Mouse (Mus musculus) MEL-GATA-1-ER (cell line): ENCODE results near the gene Qprt.

Source experiments
- DNase-seq: peaks from one replicate; pipeline ENCODE4 v3.0.0-alpha.2; 2012; ENCODE audit warnings: low read depth; ENCODE audit errors: extremely low read depth

Gene Qprt

DNA sequence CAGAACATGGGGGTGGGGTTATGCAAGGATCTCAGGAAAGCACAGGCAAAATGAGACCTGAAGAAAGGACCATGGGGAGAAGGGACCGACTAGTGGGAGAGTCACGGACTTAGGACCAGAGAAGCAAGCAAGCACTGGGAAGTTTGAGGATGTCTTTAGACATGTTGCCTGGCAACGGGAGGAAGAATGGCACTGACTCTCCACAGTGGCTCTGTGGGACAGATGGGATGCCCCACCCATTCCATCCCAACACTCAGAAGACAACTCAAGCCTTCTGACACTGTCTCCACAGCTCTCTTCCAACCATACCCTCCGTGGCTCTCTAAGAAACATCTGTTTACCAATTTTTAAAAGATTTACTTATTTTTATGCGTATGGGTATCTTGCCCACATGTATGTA lies 11.1 kb upstream of the Qprt start:
- DNase-seq, result no peak

DNA sequence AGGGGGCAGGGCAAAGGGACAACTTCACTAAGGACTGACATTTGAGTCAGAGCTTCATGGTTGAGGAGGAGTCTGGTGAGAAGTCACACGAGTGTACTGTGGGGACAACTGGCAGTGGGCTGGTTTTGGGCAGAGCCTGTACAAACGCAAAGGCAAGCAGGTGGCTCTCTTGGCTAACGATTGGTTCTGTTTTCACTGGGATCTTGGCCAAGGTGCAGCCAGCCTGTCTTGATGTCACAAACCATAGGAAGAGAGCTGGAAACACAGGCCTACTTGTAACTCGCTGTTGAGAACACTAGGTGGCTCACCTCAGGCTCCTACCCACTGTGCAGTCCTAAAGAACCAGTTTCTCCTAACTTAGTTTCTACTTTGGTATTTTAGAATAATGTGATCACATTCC lies 7.6 kb upstream of the Qprt start:
- peak; percentile 51 for DNase-seq

GRCm38 (mm10) chr7:127121061-127121910 lies 740 bp downstream of the Qprt start:
- no peak for DNase-seq

DNA sequence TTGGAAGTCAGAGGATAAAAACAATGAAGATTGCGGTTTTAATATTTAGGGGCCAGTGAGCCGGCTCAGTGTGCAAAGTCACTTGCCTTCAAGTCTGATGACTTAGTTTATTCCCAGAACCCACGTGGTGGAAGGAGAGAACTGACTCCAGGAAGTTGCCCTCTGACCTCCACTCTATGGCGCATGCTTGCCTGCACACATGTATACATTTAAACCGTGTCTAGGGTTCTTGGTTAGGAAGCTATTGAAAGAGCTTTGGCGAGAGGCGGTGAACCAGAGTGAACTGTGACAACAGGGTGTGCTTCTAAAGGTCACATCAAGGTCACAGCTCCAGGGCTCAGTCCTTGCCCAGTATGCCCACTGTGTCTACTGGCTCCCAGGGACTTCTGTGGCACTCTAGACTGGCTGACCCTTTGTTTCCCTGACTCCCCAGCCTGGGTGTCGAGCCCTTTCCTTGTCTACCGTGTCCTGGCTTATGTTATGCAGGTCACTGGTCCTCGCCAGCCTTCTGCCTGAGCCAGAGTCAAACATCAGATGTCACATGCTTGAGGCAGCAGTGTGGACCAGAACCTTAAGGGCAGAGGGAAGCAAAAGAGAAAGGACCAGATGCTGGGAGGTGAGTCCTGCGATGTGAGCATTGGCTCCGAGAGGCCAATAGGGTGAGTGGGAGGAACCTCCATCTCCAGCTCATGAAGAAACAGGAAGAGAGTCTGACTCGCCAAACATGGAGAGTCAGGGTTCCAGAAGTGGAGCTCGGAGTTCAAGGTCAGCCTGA lies 3.2 kb downstream of the Qprt start:
- DNase-seq, result no peak

- no peak for DNase-seq
These were observed 4.1 kb downstream of the Qprt start for GRCm38 (mm10) chr7:127117948-127118347.

- no peak for DNase-seq
These were observed 5.6 kb downstream of the Qprt start for GRCm38 (mm10) chr7:127116331-127116935.

GRCm38 (mm10) chr7:127114920-127115319 lies 7.1 kb downstream of the Qprt start:
- no peak for DNase-seq

DNA sequence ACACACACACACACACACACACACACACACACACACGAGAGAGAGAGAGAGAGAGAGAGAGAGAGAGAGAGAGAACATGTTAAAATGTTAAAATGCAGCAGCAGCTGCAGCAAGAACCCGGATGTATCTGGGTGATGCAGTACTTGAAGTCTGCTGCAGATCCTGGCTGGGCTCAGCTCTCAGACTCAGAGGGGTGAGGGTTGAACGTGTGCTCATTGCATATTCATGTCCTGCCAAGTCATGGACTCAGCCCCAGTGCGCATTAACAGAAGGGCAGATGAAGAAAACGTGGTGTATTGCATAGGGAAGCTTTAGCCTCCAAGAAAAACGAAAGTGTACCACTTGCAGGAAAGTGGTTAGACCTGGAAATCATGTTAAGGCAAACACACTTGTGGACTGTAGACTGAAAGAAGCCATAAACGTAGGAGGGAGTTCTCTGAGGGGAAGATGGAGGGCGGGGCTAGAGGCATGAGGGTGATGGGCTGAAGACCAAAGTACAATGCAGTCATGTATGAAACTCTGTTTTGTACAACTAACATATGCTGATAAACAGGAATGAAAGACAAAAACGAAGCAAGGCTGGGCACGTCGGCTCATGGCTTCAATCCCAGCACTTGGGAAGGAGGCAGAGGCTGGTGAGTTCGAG lies 8.3 kb downstream of the Qprt start:
- no peak for DNase-seq

GRCm38 (mm10) chr7:127112921-127113597 lies 9.0 kb downstream of the Qprt start:
- no peak for DNase-seq

- no peak for DNase-seq
These were observed 9.7 kb downstream of the Qprt start for GRCm38 (mm10) chr7:127112251-127112841.

- no peak for DNase-seq
These were observed 10.6 kb downstream of the Qprt start for GRCm38 (mm10) chr7:127111461-127111860.

GRCm38 (mm10) chr7:127110239-127111007 lies 11.6 kb downstream of the Qprt start:
- DNase-seq, result no peak

- no peak for DNase-seq
These were observed 16.5 kb downstream of the Qprt start for GRCm38 (mm10) chr7:127105551-127105950.

- DNase-seq, result peak; percentile 75
These were observed 17.3 kb downstream of the Qprt start for GRCm38 (mm10) chr7:127104560-127105332.

DNA sequence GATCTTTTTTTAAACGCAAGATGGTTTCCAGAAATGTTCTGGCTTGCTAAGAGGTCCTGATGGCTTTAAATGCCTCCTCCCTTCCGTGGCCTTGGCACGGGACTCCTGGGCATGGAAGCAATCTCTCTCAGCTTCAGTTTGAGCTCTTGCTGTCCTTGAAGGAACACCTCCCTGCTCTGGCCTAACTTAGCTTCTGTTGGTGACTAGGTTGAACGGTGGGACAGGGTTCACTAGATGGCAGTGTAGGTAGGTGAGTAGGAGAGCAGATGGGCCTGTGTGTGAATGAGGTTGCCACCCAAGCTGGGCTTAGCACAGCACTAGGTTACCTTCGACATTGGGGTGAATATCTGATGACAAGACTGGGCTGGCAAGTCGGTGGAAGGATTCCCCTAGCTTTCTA lies 18.1 kb downstream of the Qprt start:
- DNase-seq, result no peak

DNA sequence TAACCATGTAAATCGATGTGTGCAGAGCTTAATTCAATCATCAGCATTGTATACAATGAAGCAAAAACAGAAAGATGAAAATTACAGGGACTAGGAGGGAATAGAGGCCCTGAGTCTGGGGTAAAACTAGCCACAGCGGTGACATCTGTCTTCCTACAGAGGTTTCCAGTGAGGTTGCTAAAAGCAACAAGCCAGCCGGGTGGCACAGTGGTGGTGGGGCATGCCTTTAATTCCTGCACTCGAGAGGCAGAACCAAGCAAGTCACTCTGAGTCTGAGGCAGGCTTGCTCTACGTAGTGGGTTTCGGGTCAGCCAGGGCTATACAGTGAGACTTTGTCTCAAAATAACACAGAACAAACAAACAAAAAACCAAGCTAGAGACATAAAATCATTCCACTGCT lies 19.9 kb downstream of the Qprt start:
- DNase-seq, result no peak

GRCm38 (mm10) chr7:127101451-127102016 lies 20.5 kb downstream of the Qprt start:
- DNase-seq, result no peak

- DNase-seq, result no peak
These were observed 22.5 kb downstream of the Qprt start for GRCm38 (mm10) chr7:127099528-127099927.

DNA sequence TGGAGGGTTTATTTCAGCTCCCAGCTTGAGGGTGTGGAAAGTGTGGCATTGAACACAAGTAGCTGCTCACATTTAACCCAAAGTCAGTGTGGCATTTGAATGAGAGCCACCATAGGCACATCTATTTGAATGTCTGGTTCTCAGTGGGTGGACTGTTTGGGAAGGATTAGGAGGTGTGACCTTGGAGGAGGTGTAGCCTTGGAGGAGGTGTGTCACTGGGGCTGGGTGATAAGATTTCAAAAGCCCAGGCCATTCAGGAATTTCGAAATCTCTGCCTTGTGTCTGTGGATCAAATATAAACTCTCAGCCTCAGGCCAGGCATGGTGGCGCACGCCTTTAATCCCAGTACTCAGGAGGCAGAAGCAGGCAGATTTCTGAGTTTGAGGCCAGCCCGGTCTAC lies 23.1 kb downstream of the Qprt start:
- no peak for DNase-seq
